Mouse (Mus musculus) right cerebral cortex, postnatal 4 days (tissue): Measurements from ENCODE around the gene Gnat2.
A peak's percentile ranks its signal among the peaks of the same experiment; 100 is the strongest.

Experiments used
- DNase-seq: peaks from one replicate; pipeline ENCODE4 v3.0.0-alpha.2; 2022

Gene Gnat2

GRCm38 (mm10) chr3:108092536-108093115 lies at the start of gene Gnat2:
Gene Gnat2 (plus strand): TSS chr3:108092789.
- DNase-seq, result no peak

- peak; percentile 74 for DNase-seq
Measured at GRCm38 (mm10) chr3:108044394-108045140, 48.0 kb upstream of the Gnat2 start, which contains the start of gene Gstm4. Gene Gstm4 (minus strand): TSS chr3:108044894.

GRCm38 (mm10) chr3:108046944-108047655 lies 45.5 kb upstream of the Gnat2 start:
- DNase-seq, result no peak

GRCm38 (mm10) chr3:108048306-108048705 lies 44.3 kb upstream of the Gnat2 start:
- no peak for DNase-seq

GRCm38 (mm10) chr3:108050493-108050892 lies 42.1 kb upstream of the Gnat2 start:
- no peak for DNase-seq

- DNase-seq, result peak; percentile 52
Measured at GRCm38 (mm10) chr3:108061420-108061819, 31.2 kb upstream of the Gnat2 start.

GRCm38 (mm10) chr3:108062648-108063047 lies 29.9 kb upstream of the Gnat2 start:
- DNase-seq, result no peak

GRCm38 (mm10) chr3:108064672-108065071 lies 27.9 kb upstream of the Gnat2 start:
- no peak for DNase-seq

- no peak for DNase-seq
Measured at GRCm38 (mm10) chr3:108065551-108065950, 27.0 kb upstream of the Gnat2 start.

GRCm38 (mm10) chr3:108067370-108067934 lies 25.1 kb upstream of the Gnat2 start:
- DNase-seq, result no peak

GRCm38 (mm10) chr3:108068826-108069225 lies 23.8 kb upstream of the Gnat2 start:
- no peak for DNase-seq

- DNase-seq, result no peak
Measured at GRCm38 (mm10) chr3:108069231-108069870, 23.2 kb upstream of the Gnat2 start.

GRCm38 (mm10) chr3:108070295-108071293 lies 22.0 kb upstream of the Gnat2 start:
- peak; percentile 56 for DNase-seq

- DNase-seq, result no peak
Measured at GRCm38 (mm10) chr3:108072983-108073569, 19.5 kb upstream of the Gnat2 start.

- no peak for DNase-seq
Measured at GRCm38 (mm10) chr3:108076836-108077235, 15.8 kb upstream of the Gnat2 start.

- DNase-seq, result no peak
Measured at GRCm38 (mm10) chr3:108081681-108082080, 10.9 kb upstream of the Gnat2 start.

GRCm38 (mm10) chr3:108082251-108082875 lies 10.2 kb upstream of the Gnat2 start:
- DNase-seq, result no peak

GRCm38 (mm10) chr3:108083161-108083560 lies 9.4 kb upstream of the Gnat2 start:
- no peak for DNase-seq

- DNase-seq, result peak; percentile 42
Measured at GRCm38 (mm10) chr3:108083904-108084407, 8.6 kb upstream of the Gnat2 start.

- no peak for DNase-seq
Measured at GRCm38 (mm10) chr3:108084767-108085270, 7.8 kb upstream of the Gnat2 start.
